Mouse (Mus musculus): ENCODE measurements around the gene Cnr2. TPM values are rescaled to one million over a fixed set of nuclear protein-coding genes. Genes with fewer than 3 reads are reported as not detected.
A peak's percentile ranks its signal among the peaks of the same experiment; 100 is the strongest.

Cnr2 gene
- total and polyA plus RNA-seq, 3 experiments, result 6.8 to 10.2 TPM; not detected in 1

GRCm38 (mm10) chr4:135951505-135951904 is 56.3 kb downstream of the Cnr2 start:
- peaks cover 0 to 5% of the 10 kb centered on the region in 2 experiments; a peak in 3 of 4 replicates for H3K4me1 ChIP-seq (ENCODE audit: control insufficient read depth in 1 of 2, insufficient read depth in 2 of 2, low read length in 2 of 2)
- H3K27ac ChIP-seq (ENCODE audit: control insufficient read depth, low read depth, low read length), result no peak overlapping the region
- H3K27me3 ChIP-seq (ENCODE audit: control insufficient read depth in 1 of 2, insufficient read depth in 2 of 2, low read length in 2 of 2), result no peaks in the 10 kb centered on the region
- H3K9ac ChIP-seq (ENCODE audit: control insufficient read depth, low read depth, low read length, poor library complexity, severe bottlenecking), result no peak overlapping the region
- peak; percentile 35 for DNase-seq (ENCODE audit: low read depth, low spot score)
- H3K4me3 ChIP-seq (ENCODE audit: control insufficient read depth in 1 of 2, insufficient read depth in 1 of 2, low read depth in 2 of 2, low read length in 2 of 2), result no peak overlapping the region
- H3K36me3 ChIP-seq (ENCODE audit: control insufficient read depth in 1 of 2, insufficient read depth in 2 of 2, low read length in 2 of 2), result peaks cover 3 to 9% of the 10 kb centered on the region in 2 experiments
- no peak for TF ChIP-seq POLR2AphosphoS5 (IDR thresholded peaks at IDR 0.05; ENCODE audit: borderline replicate concordance, low read depth, low read length)
- no peak for TF ChIP-seq ZKSCAN1 (IDR thresholded peaks at IDR 0.05; ENCODE audit: low read depth, low read length)
- TF ChIP-seq CTCF (IDR thresholded peaks at IDR 0.05 in 2 of 3, conservative IDR thresholded peaks at IDR 0.05 in 1 of 3; ENCODE audit: control insufficient read depth in 1 of 3, insufficient read depth in 1 of 3, low read depth in 2 of 3, low read length in 3 of 3, poor library complexity in 1 of 3, severe bottlenecking in 1 of 3), result peak; percentile 44 to 46 (median 46)
- H3K79me2 ChIP-seq (ENCODE audit: control insufficient read depth, insufficient read depth, low read length, poor library complexity), result peaks cover 17% of the 10 kb centered on the region
- H3K9me3 ChIP-seq (replicated peaks; ENCODE audit: insufficient read depth, low read length), result no peaks in the 10 kb centered on the region

- H3K9ac ChIP-seq (ENCODE audit: control insufficient read depth, low read depth, low read length, poor library complexity, severe bottlenecking), result no peak overlapping the region
- peaks cover 8% of the 10 kb centered on the region; the same call in 1 of the 2 replicates for H3K79me2 ChIP-seq (ENCODE audit: control insufficient read depth, insufficient read depth, low read length, poor library complexity)
- no peak overlapping the region for H3K27ac ChIP-seq (ENCODE audit: control insufficient read depth, low read depth, low read length)
- TF ChIP-seq BHLHE40 (IDR thresholded peaks at IDR 0.05; ENCODE audit: borderline replicate concordance, low read depth, low read length) (no peak), USF1 (IDR thresholded peaks at IDR 0.05; ENCODE audit: low read depth, low read length) (no peak), POLR2A (IDR thresholded peaks at IDR 0.05; ENCODE audit: control insufficient read depth in 1 of 2, insufficient read depth in 1 of 2, low read depth in 1 of 2, low read length in 2 of 2, poor library complexity in 1 of 2) (no peak), POLR2AphosphoS2 (IDR thresholded peaks at IDR 0.05; ENCODE audit: low read length) (no peak), NRF1 (IDR thresholded peaks at IDR 0.05; ENCODE audit: insufficient read depth, low read depth, low read length, poor library complexity, severe bottlenecking) (no peak), MAFK (IDR thresholded peaks at IDR 0.05; ENCODE audit: borderline replicate concordance, low read depth, low read length) (no peak), MEF2A (IDR thresholded peaks at IDR 0.05; ENCODE audit: extremely low read depth, insufficient replicate concordance, low read depth, low read length, poor library complexity, severe bottlenecking) (no peak), MAX (IDR thresholded peaks at IDR 0.05; ENCODE audit: low read length) (no peak), ZC3H11A (IDR thresholded peaks at IDR 0.05; ENCODE audit: low read depth, low read length) (no peak), ZNF384 (IDR thresholded peaks at IDR 0.05; ENCODE audit: low read depth, low read length) (no peak), MXI1 (IDR thresholded peaks at IDR 0.05; ENCODE audit: low read depth, low read length) (no peak), RCOR1 (IDR thresholded peaks at IDR 0.05; ENCODE audit: low read depth, low read length) (no peak)
- no peak for DNase-seq (ENCODE audit: low read depth, low spot score)
- peaks cover 0 to 1% of the 10 kb centered on the region in 2 experiments; a peak in 1 of 4 replicates for H3K4me1 ChIP-seq (ENCODE audit: control insufficient read depth in 1 of 2, insufficient read depth in 2 of 2, low read length in 2 of 2)
- no peaks in the 10 kb centered on the region for H3K9me3 ChIP-seq (replicated peaks; ENCODE audit: insufficient read depth, low read length)
- H3K36me3 ChIP-seq (ENCODE audit: control insufficient read depth in 1 of 2, insufficient read depth in 2 of 2, low read length in 2 of 2), result peaks cover 2 to 3% of the 10 kb centered on the region in 2 experiments; a peak in 3 of 4 replicates
- no peak overlapping the region for H3K4me3 ChIP-seq (ENCODE audit: control insufficient read depth in 1 of 2, insufficient read depth in 1 of 2, low read depth in 2 of 2, low read length in 2 of 2)
- H3K27me3 ChIP-seq (ENCODE audit: control insufficient read depth in 1 of 2, insufficient read depth in 2 of 2, low read length in 2 of 2), result no peaks in the 10 kb centered on the region
These were observed 58.0 kb downstream of the Cnr2 start for GRCm38 (mm10) chr4:135953179-135953578.
